Mouse (Mus musculus): Measurements from ENCODE around the gene Spry2. TPM values are rescaled to one million over a fixed set of nuclear protein-coding genes. Genes with fewer than 3 reads are reported as not detected.

Spry2 gene
- polyA plus RNA-seq, 1 experiment from 2014 or later = 2.8 TPM

DNA sequence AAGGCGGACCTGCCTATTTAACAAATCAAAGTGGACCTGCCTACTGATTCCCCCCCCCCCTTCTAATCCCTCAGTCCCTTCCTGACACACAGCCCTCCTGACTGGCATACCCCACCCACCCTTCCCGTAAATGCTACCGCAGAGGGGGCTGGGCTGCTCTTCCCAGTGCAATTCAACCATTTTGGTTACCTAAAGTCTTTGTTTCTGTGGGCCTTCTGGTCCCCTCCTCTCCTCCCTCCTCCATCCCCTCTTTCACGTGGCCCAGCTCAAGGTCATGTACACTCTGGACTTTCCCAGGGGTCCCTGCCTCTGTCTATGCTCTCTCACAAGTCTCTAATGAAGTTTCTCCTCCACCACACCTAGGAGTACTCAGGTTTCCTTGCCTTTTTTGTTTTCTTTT is 37.3 kb downstream of the Spry2 start:
- ATAC-seq (ENCODE audit: low read depth) = no peak

DNA sequence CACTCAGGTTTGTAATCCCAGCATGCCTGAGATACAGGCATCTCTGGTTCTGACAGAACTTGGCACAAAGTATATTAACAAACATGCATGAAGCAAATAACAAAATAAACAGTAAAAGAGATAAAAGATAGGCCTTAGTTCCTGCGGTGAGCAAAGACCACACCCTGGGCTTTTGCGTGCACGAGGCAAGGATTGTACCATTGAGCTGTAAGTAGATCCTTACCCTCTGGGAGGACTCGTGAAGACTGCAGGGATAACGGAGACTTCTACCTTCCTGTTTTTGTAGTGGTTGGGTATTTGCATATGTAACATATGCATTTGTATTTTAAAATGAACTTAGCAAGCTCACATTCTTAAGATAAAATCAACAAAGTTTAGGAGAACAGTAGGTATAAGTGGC is 37.7 kb downstream of the Spry2 start:
- Histone ChIP-seq H3K9me3 (replicated peaks; ENCODE audit: control insufficient read depth, low read length) (no peaks in the 10 kb centered on the region), H3K4me2 (ENCODE audit: low read depth, low read length) (no peak overlapping the region), H3K9ac (ENCODE audit: low read depth, low read length) (no peak overlapping the region), H3K27me3 (ENCODE audit: control insufficient read depth, insufficient read depth, low read depth, low read length) (no peaks in the 10 kb centered on the region), H3K36me3 (ENCODE audit: control insufficient read depth, insufficient read depth) (no peaks in the 10 kb centered on the region), H3K27ac (ENCODE audit: low read length) (no peak overlapping the region), H3K4me3 (ENCODE audit: low read depth, low read length) (no peak overlapping the region), H3K4me1 (ENCODE audit: control insufficient read depth, low read depth, low read length) (no peaks in the 10 kb centered on the region)
- WGBS (ENCODE audit: insufficient replicate concordance) = 25% methylated on average over 5 of the region's 5 CpGs
- ATAC-seq (ENCODE audit: low read depth) = no peak

More for the DNA sequence above, 37.3 kb downstream of the Spry2 start:
- H3K9me3 ChIP-seq (replicated peaks; ENCODE audit: control insufficient read depth, low read length) = no peaks in the 10 kb centered on the region
- H3K4me1 ChIP-seq (ENCODE audit: control insufficient read depth, low read depth, low read length) = no peaks in the 10 kb centered on the region
- H3K4me3 ChIP-seq (ENCODE audit: low read depth, low read length) = no peak overlapping the region
- H3K27ac ChIP-seq (ENCODE audit: low read length) = no peak overlapping the region
- H3K27me3 ChIP-seq (ENCODE audit: control insufficient read depth, insufficient read depth, low read depth, low read length) = no peaks in the 10 kb centered on the region
- H3K9ac ChIP-seq (ENCODE audit: low read depth, low read length) = no peak overlapping the region
- no peak overlapping the region for H3K4me2 ChIP-seq (ENCODE audit: low read depth, low read length)
- WGBS (ENCODE audit: insufficient replicate concordance) = 36% methylated on average over 4 of the region's 4 CpGs
- H3K36me3 ChIP-seq (ENCODE audit: control insufficient read depth, insufficient read depth) = no peaks in the 10 kb centered on the region

- no peak overlapping the region for H3K4me3 ChIP-seq (ENCODE audit: low read depth, low read length)
- WGBS (ENCODE audit: insufficient replicate concordance) = 18% methylated on average over 7 of the region's 7 CpGs
- H3K9me3 ChIP-seq (replicated peaks; ENCODE audit: control insufficient read depth, low read length) = no peaks in the 10 kb centered on the region
- H3K4me2 ChIP-seq (ENCODE audit: low read depth, low read length) = no peak overlapping the region
- no peaks in the 10 kb centered on the region for H3K27me3 ChIP-seq (ENCODE audit: control insufficient read depth, insufficient read depth, low read depth, low read length)
- ATAC-seq (ENCODE audit: low read depth) = no peak
- no peak overlapping the region for H3K9ac ChIP-seq (ENCODE audit: low read depth, low read length)
- H3K4me1 ChIP-seq (ENCODE audit: control insufficient read depth, low read depth, low read length) = no peaks in the 10 kb centered on the region
- H3K27ac ChIP-seq (ENCODE audit: low read length) = no peak overlapping the region
- no peaks in the 10 kb centered on the region for H3K36me3 ChIP-seq (ENCODE audit: control insufficient read depth, insufficient read depth)
Observed at GRCm38 (mm10) chr14:105851359-105852067, 45.1 kb downstream of the Spry2 start.

Other genes starting within 250 kb of the Spry2 start
- not detected in 2 replicates for gene Trim52, start 209.4 kb upstream of the Spry2 start, polyA plus RNA-seq (2015; fragmentation: Nextera tagmentation; extraction: Ambion mirVana)